ENCODE assay signal across 18 mouse cellular contexts in genomic region chr9:121631946-121632345, GRCm38 (mm10). TPM values are rescaled to one million over a fixed set of nuclear protein-coding genes. Genes with fewer than 3 reads are reported as not detected.
DNase-seq lines count a peak whose midpoint lies in the region; ATAC-seq and TF ChIP-seq lines count a peak whose summit lies in the region.
"Had no signal": no experiment of that assay in that cellular context is flagged by ENCODE, and none has a peak within 500 bp of the region (broad histone marks: within the 10 kb centered on the region; RNA-seq: fewer than 3 reads in every experiment).

No protein-coding gene starts in this region.

- no peak for ATAC-seq in liver, embryonic 12.5 days
- peak; percentile 65 for ATAC-seq in common myeloid progenitor, adult 5-6 weeks (replicated peaks; ENCODE audit: low read depth, poor library complexity, severe bottlenecking)
- no peak for ATAC-seq in stomach, postnatal 0 days (ENCODE audit: low FRiP score, low TSS enrichment)

- no peak overlapping the region for H3K4me3 ChIP-seq in gastrocnemius, adult 2 months
- H3K4me3 ChIP-seq in liver, adult 2 months (ENCODE audit: insufficient read depth, low read depth, low read length) = no peak overlapping the region
- no peak overlapping the region for H3K4me3 ChIP-seq in liver, embryonic 12.5 days
- H3K4me3 ChIP-seq in macrophage (ENCODE audit: inconsistent target) = no peak overlapping the region
- H3K4me3 ChIP-seq in stomach, postnatal 0 days (ENCODE audit: low read depth, low read length) = no peak overlapping the region
- H3K4me3 ChIP-seq: embryonic facial prominence, embryonic 13.5 days; myocyte; stomach, embryonic 15.5 days had no signal

- no peaks in the 10 kb centered on the region for H3K27me3 ChIP-seq in liver, adult 2 months (ENCODE audit: control insufficient read depth, insufficient read depth, low read length)
- peaks cover 22% of the 10 kb centered on the region; the same call in 1 of the 2 replicates for H3K27me3 ChIP-seq in liver, embryonic 12.5 days (replicated peaks)
- H3K27me3 ChIP-seq in stomach, postnatal 0 days (ENCODE audit: control insufficient read depth, insufficient read depth, low read length) = no peaks in the 10 kb centered on the region
- H3K27me3 ChIP-seq: stomach, embryonic 15.5 days had no signal

- no peak for TF ChIP-seq POLR2A in liver, adult 2 months (IDR thresholded peaks at IDR 0.05; ENCODE audit: extremely low read depth, insufficient read depth, low read length)

- no peaks in the 10 kb centered on the region for H3K36me3 ChIP-seq in liver, adult 2 months (ENCODE audit: control insufficient read depth, insufficient read depth, low read length)
- no peaks in the 10 kb centered on the region for H3K36me3 ChIP-seq in liver, embryonic 12.5 days
- H3K36me3 ChIP-seq in macrophage (ENCODE audit: inconsistent target) = no peaks in the 10 kb centered on the region
- H3K36me3 ChIP-seq in stomach, postnatal 0 days (ENCODE audit: control insufficient read depth, insufficient read depth, low read length) = no peaks in the 10 kb centered on the region
- H3K36me3 ChIP-seq: embryonic facial prominence, embryonic 13.5 days; stomach, embryonic 15.5 days had no signal

- no peaks in the 10 kb centered on the region for H3K9me3 ChIP-seq in liver, embryonic 12.5 days (replicated peaks)
- H3K9me3 ChIP-seq in stomach, postnatal 0 days (ENCODE audit: control insufficient read depth, low read length) = no peaks in the 10 kb centered on the region
- H3K9me3 ChIP-seq: embryonic facial prominence, embryonic 13.5 days; stomach, embryonic 15.5 days had no signal

- no peak overlapping the region for H3K9ac ChIP-seq in liver, adult 2 months (ENCODE audit: low read depth, low read length)
- no peak overlapping the region for H3K9ac ChIP-seq in liver, embryonic 12.5 days
- H3K9ac ChIP-seq in stomach, postnatal 0 days (ENCODE audit: low read length) = no peak overlapping the region
- H3K9ac ChIP-seq: embryonic facial prominence, embryonic 13.5 days; liver, embryonic 14.5 days; stomach, embryonic 15.5 days had no signal

- H3K4me2 ChIP-seq in liver, embryonic 12.5 days = no peak overlapping the region
- H3K4me2 ChIP-seq in stomach, postnatal 0 days (replicated peaks; ENCODE audit: low read depth) = no peak overlapping the region
- H3K4me2 ChIP-seq: embryonic facial prominence, embryonic 13.5 days; stomach, embryonic 15.5 days had no signal

- no peaks in the 10 kb centered on the region for H3K4me1 ChIP-seq in liver, adult 2 months (ENCODE audit: control insufficient read depth, insufficient read depth, low read length)
- H3K4me1 ChIP-seq in liver, embryonic 12.5 days = no peaks in the 10 kb centered on the region
- no peaks in the 10 kb centered on the region for H3K4me1 ChIP-seq in stomach, postnatal 0 days (replicated peaks; ENCODE audit: control insufficient read depth, insufficient read depth)
- H3K4me1 ChIP-seq: embryonic facial prominence, embryonic 13.5 days; stomach, embryonic 15.5 days had no signal

- intact Hi-C loops in gastrocnemius, adult 2 months (cut with DNase I) = no loop called here
- intact Hi-C loops in gastrocnemius, postnatal 36 days (cut with DNase I) = no loop called here

- DNase-seq in gastrocnemius, adult 2 months = no peak
- no peak for DNase-seq in gastrocnemius, postnatal 36 days
- peak; percentile 43 for DNase-seq in liver, adult 2 months (ENCODE audit: extremely low read depth, low read depth, low spot score)
- no peak for DNase-seq in stomach, postnatal 0 days (ENCODE audit: low spot score)
- DNase-seq in frontal cortex, postnatal 10 days (ENCODE audit: low spot score in 2 of 2) = no peak
- DNase-seq: cerebellum, adult 18-20 months; kidney, postnatal 10 days; right cerebral cortex, adult 18-20 months; spleen, adult 18-20 months; thymus, postnatal 25 days had no signal

- no peaks in the 10 kb centered on the region for H3K79me2 ChIP-seq in liver, adult 2 months (ENCODE audit: control insufficient read depth, insufficient read depth, low read length)
- no peaks in the 10 kb centered on the region for H3K79me2 ChIP-seq in macrophage (ENCODE audit: inconsistent target)

- H3K27ac ChIP-seq in gastrocnemius, adult 2 months = peak overlapping the region; percentile 43; the same call in 1 of the 2 replicates
- no peak overlapping the region for H3K27ac ChIP-seq in liver, adult 2 months (replicated peaks; ENCODE audit: insufficient read depth, low read depth, low read length)
- H3K27ac ChIP-seq in liver, embryonic 12.5 days = no peak overlapping the region
- H3K27ac ChIP-seq in macrophage = peak overlapping the region; percentile 49
- H3K27ac ChIP-seq in stomach, postnatal 0 days (replicated peaks) = no peak overlapping the region
- H3K27ac ChIP-seq: embryonic facial prominence, embryonic 13.5 days; liver, embryonic 14.5 days; stomach, embryonic 15.5 days had no signal

- no peak for TF ChIP-seq CTCF in gastrocnemius, adult 2 months (IDR thresholded peaks at IDR 0.05)
- no peak for TF ChIP-seq CTCF in liver, adult 2 months (IDR thresholded peaks at IDR 0.05; ENCODE audit: low read depth, low read length)
- no peak for TF ChIP-seq CTCF in stomach, postnatal 0 days (IDR thresholded peaks at IDR 0.05; ENCODE audit: low read depth)

- 48% methylated on average over 4 of the region's 4 CpGs for WGBS in liver, adult 2 months
- WGBS in liver, embryonic 12.5 days (ENCODE audit: insufficient replicate concordance) = 18% methylated on average over 4 of the region's 4 CpGs
- 10% methylated on average over 4 of the region's 4 CpGs for WGBS in macrophage (ENCODE audit: missing documents)
- 44% methylated on average over 4 of the region's 4 CpGs for WGBS in stomach, postnatal 0 days

- TF ChIP-seq EP300 in stomach, postnatal 0 days (optimal IDR thresholded peaks at IDR 0.05) = no peak

RNA-seq across cellular contexts. Expression of gene Lyzl4, which starts 9.9 kb away (rescaled TPM):
- total RNA-seq in gastrocnemius, adult 2 months (2021) = not detected
- not detected for total RNA-seq in gastrocnemius, postnatal 36 days (2021)
- not detected in 2 replicates for total RNA-seq in liver, adult 2 months (2014; rRNA removed)
- polyA plus RNA-seq in liver, adult 2 months (2012; rRNA removed) = not detected in 2 replicates
- polyA plus RNA-seq in liver, embryonic 12.5 days (2016; fragmentation: Nextera tagmentation; extraction: Ambion mirVana) = 0.23 and 0.29 TPM in 2 replicates
- total RNA-seq in common myeloid progenitor, adult 5-6 weeks (2017) = not detected in 2 replicates
- total RNA-seq in macrophage (2018; cell fraction: chromatin; rRNA removed) = 1 to 10 TPM in 15 of 26 experiments, not detected in 11; 1.1 to 8.5 (median 2.8) TPM
- total RNA-seq in macrophage (2018; cell fraction: cytosol; rRNA removed) = 1 to 10 TPM in 14 of 26 experiments, under 1 TPM in 12; 0.58 to 6.1 (median 2.3) TPM
- total RNA-seq in macrophage (2018; cell fraction: nucleus; rRNA removed) = 10 to 100 TPM in 1 of 26 experiments, 1 to 10 TPM in 15, under 1 TPM in 6, not detected in 4; 0.48 to 22.1 (median 1.6) TPM
- polyA plus RNA-seq in macrophage (2018) = 3.0 to 17.8 TPM (median 4.8 TPM) in 3 replicates
- polyA plus RNA-seq in stomach, postnatal 0 days (2015; fragmentation: Nextera tagmentation; extraction: Ambion mirVana) = 0.15 and 0.21 TPM in 2 replicates
- total RNA-seq: heart, postnatal 14 days had no signal
- polyA plus RNA-seq: myocyte had no signal

RNA-seq across cellular contexts. Expression of gene Vipr1, which starts 10.6 kb away (rescaled TPM):
- 1 to 10 TPM; 1.5 to 2.1 TPM for total RNA-seq in gastrocnemius, adult 2 months (2021)
- total RNA-seq in gastrocnemius, postnatal 36 days (2021) = 1 to 10 TPM; 1.8 to 4.5 TPM
- total RNA-seq in liver, adult 2 months (2014; rRNA removed) = 22.2 and 25.4 TPM in 2 replicates
- polyA plus RNA-seq in liver, adult 2 months (2012; rRNA removed) = 16.7 and 16.9 TPM in 2 replicates
- 0.14 and 0.23 TPM in 2 replicates for polyA plus RNA-seq in liver, embryonic 12.5 days (2016; fragmentation: Nextera tagmentation; extraction: Ambion mirVana)
- 0.14 TPM in 1 of 2 replicates, not detected in the other for total RNA-seq in common myeloid progenitor, adult 5-6 weeks (2017)
- 1 to 10 TPM in 13 of 26 experiments, under 1 TPM in 12, not detected in 1; 0.25 to 3.1 (median 1.0) TPM for total RNA-seq in macrophage (2018; cell fraction: chromatin; rRNA removed)
- total RNA-seq in macrophage (2018; cell fraction: cytosol; rRNA removed) = 1 to 10 TPM in 10 of 26 experiments, under 1 TPM in 16; 0.19 to 1.9 (median 0.77) TPM
- total RNA-seq in macrophage (2018; cell fraction: nucleus; rRNA removed) = 1 to 10 TPM in 13 of 26 experiments, under 1 TPM in 13; 0.38 to 5.1 (median 1.0) TPM
- 0.27 to 2.1 TPM (median 1.1 TPM) in 3 replicates for polyA plus RNA-seq in macrophage (2018)
- polyA plus RNA-seq in stomach, postnatal 0 days (2015; fragmentation: Nextera tagmentation; extraction: Ambion mirVana) = 0.47 and 0.51 TPM in 2 replicates

Comparison
In these comparisons a context has a peak if more than half of its experiments do, and no peak if none do; other contexts are left out.
1. H3K27ac ChIP-seq: peak in gastrocnemius, adult 2 months (single experiment) and macrophage (single experiment); none in liver, adult 2 months (single experiment), liver, embryonic 12.5 days (single experiment) and stomach, postnatal 0 days (single experiment).